Mouse (Mus musculus): Measurements from ENCODE around the gene Tmem191c.
"Not testable (repeated sequence)": the region's sequence is repeated elsewhere in the genome, so short reads cannot be mapped to it uniquely, and the experiment has no call there.

Gene Tmem191c

DNA sequence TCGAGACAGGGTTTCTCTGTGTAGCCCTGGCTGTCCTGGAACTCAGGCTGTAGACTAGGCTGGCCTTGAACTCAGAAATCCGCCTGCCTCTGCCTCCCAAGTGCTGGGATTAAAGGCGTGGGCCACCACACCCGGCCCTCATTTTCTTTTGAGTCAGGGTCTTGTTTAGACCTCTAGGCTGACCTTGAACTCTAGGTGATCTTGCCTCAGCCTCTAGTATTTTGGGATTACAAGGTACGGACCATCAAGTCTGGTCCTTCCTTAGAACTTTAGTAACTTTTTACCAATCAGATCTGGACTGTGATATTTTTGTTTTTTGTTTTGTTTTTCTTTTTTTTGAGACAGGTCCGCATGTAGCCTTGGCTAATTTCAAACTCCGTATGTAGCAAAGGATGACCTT, at the start of gene Tmem191c:
Gene Tmem191c, plus strand, starts transcription at position 357 of the 400 bp plus-strand sequence.
- DNase-seq (ENCODE audit: low read depth, low spot score): no peak

DNA sequence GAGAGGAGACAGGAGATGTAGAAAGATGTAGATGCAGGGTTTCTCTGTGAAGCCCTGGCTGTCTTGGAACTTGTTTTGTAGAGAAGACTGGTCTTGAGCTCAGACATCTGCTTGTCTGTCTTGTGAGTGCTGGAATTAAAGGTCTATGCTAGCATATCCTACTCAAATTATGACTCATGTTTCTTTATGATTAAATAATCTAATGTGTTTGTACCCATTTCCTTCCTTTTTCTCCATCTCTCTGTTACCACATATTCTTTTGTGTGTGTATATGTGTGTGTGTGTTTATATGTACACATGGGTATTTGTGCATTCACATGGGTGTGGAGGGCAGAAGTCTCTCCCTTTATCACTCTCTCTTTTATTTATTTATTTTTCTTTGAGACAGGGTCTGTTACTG, 49.4 kb upstream of the Tmem191c start:
- DNase-seq (ENCODE audit: low read depth, low spot score): no peak

DNA sequence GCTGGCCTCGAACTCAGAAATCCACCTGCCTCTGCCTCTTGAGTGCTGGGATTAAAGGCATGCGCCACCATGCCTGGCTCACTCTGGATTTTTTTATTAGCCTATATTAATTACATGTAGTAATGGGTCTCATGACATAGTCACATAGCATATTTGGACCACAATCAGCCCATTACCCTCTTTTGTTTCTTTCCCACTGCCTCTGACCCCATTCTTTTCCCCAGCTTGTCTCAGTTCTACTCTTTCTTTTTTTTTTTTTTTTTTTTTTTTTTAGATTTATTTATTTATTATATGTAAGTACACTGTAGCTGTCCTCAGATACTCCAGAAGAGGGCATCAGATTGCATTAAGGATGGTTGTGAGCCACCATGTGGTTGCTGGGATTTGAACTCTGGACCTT, 44.4 kb upstream of the Tmem191c start:
- not testable (repeated sequence) for DNase-seq (ENCODE audit: low read depth, low spot score)

DNA sequence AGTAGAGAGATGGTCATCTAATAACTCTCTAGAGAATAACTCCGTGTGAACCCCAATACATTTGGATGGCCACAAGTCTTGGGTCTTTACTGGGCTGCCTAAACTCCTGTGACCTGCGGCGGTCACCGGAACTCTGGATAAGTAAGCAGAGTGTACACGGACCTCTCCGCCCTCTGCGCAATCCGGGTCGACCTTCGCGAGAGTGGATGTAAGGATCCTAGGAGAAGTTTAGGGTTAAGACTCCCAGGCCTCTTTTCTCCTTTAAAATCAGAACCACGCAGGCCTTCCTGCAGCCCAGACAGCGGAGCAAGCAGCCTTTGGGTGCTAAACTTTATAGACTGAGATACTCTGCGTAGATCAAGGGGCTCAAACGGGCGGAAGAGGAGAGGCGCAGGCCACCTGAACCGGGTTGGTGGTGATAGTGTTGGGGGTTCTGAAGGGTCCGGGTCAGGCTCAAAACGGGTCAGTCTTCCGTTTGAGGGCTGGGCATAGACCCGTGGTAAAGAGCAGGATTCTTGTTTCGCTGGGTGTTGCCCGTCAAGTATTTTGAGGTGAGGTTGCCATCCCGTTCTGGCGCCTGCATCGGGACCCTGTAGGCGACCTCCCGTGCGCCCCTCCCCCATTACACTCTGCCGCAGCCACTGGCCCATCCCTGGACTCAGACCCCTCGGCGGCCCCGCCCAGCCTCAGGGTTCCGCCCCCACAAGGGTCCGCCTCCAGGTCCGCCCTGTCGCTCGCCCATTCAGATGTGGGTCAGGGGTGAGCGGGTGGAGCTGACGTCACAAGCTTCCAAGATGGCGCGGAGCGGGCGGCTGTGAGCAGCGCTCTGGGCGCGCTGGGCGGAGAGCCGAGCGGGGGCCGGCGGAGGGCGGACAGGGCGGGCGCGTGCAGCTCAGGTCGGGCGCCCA, 42.8 kb upstream of the Tmem191c start, which contains the start of gene Hic2:
Gene Hic2, plus strand, starts transcription at position 779 of the 908 bp plus-strand sequence.
- DNase-seq (ENCODE audit: low read depth, low spot score): no peak

DNA sequence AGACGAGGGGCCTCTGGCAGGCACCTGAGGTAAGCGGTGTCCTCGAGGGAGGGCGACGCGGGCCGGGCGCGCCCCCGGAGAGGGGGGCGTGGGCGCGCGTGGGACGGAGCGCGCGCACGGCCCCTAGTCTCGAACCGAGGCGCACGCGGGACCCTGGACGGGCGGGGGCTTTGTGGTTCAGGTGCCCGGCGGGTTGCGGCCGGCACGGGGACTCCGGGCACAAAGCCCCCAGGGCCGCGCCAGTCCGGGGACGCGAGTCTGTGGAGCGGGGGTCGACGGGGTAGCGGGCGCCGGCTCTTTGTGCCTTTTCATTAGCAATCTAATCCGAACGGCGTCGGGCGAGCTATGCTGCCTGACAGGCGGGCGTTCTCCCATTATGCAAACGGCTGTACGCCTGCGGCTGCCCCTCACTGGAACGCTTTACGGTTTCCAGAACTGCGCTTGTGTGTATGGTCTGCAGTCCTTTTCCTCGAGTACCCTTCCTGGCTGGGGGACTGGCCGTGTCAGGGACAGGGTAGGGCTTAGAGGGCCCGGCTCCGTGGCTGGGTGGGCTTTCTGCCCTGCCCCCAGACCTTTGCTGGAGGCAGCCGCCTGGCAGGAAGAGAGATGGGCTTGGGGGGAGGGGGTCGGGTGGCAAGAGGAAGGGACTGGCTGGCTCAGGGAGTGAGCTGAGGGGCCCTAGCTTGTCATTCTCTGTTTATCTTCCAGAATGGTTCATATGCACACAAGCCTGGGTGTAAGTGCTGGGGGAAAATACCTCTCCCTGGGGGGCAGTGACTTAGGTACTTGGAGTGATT, 42.0 kb upstream of the Tmem191c start:
- DNase-seq (ENCODE audit: low read depth, low spot score): no peak

DNA sequence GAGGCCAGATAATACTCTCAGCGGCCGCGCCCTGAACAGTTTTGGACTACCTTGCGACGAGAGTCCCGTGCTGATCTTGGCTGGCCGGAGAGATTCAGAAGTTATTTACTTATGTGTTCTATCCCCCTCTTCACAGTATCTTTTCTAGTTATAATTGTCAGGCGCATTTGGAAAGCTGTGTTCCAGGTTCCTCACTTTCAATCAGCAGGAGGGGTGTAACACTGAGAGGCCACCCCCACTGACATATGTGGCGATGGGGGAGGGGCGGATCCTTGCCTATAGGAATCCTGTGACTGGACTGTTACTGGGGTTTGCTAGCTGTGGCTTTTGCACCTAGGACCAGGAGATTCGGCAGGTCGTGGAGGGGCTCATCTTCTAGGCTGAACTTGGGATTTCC, 41.4 kb upstream of the Tmem191c start:
- DNase-seq (ENCODE audit: low read depth, low spot score): no peak

DNA sequence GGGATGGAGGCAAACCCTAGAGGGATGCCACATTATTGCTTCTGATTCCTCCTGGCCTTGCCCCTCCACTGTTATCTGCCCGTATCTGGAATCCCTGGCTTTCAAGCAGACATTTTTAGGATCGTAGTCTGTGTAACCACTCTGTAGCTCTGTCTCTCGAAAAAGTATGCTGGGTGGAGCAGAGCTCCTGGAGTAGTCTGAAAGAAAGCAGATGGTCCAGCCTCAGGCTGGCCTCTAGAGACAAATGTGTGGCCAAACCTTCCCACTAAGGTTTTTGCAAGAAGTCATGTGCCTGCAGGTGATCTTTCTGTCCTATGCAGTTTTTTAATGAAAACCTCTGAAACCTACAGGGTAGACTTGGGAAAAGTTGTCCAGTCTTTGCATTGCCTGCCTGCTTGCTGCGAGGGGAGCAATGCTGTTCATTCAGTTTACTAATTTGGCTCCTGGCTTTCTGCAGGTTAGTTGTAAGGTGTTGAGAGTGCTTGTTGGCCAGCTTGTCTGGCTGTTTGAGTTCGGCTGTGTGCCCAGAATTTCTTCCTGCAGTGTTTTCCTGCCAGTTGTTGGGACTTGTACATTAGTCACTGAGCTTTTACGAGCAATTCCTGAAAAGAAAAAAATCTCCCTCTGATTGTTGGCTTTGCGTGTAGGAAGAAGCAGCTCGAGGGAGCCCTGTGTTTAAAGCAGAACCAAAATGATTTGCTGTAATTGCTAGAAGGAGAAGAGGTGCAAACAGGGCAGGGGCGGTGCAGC, 40.8 kb upstream of the Tmem191c start:
- no peak for DNase-seq (ENCODE audit: low read depth, low spot score)

DNA sequence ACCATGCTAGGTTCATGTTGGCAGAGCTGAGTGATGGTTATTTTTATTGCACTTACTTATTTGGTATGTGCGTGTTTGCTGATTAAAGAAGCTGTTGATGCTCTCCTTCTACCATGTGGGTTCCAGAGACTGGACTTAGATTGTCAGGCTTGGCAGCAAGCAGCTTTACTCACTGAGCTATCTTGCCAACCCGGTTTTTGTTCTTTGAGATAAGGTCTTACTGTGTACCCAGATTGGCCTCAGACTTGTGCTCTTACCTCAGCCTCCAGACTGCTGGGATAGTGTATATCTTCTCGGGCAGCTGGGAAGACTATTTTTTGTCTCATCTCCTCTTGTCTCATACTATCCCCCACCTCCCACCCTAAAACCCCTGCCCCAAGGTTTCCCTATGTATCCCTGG, 38.2 kb upstream of the Tmem191c start:
- DNase-seq (ENCODE audit: low read depth, low spot score): no peak

DNA sequence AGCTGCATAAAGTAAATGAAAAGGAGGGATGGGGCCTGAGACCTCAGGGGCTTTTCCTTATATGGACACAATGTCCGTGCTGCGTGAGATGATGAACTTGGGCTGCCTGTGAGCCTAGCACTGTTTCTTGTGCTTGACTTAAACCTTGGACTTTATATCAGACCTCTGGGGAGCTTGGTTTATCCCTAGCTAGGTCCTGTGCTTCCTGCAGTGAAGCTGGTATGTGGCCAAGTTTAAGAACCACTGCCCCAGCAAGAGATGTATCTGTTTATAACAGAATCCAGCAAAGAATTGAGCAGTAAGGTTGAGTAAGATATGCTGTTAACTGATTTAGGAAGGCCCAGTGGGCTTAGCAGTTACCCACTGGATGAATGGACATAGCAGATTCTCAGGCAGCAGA, 36.5 kb upstream of the Tmem191c start:
- no peak for DNase-seq (ENCODE audit: low read depth, low spot score)

DNA sequence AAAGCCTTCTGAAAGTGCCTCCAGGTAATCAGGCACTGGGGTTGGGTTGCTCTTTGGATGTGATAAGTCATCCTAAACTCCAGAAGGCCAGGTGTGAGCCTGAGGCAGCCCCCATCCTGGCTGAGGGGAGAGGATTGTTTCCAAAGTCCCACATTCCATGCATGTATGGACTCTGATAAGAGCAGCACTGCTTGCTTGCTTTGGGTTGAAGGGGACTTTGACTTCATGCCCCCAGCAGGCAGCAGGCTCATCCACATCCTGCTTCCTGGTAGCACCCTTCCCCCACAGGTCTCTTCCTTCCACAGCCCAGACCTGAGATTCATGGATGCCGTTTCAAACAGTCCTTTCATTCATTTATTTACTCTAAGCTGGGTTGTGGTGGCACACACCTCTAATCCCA, 32.1 kb upstream of the Tmem191c start:
- no peak for DNase-seq (ENCODE audit: low read depth, low spot score)

DNA sequence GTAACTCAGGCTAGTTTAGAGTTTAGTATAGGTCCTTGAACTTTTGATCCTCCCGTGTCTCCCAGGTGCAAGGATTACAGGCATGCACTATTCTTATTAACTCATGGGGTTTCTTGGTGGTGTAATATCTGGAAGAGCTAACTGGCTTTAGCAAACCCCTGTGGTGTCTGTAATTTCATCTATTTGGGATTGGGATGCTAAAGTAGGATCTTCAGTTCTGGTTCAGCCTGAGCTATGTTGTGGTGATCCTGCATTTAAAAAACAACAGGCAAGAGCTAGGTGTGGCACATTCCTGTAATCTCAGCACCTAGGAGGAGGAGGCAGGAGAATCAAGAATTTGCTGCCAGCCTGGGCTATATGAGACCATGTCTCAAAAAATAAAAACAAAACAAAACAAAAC, 30.9 kb upstream of the Tmem191c start:
- no peak for DNase-seq (ENCODE audit: low read depth, low spot score)

DNA sequence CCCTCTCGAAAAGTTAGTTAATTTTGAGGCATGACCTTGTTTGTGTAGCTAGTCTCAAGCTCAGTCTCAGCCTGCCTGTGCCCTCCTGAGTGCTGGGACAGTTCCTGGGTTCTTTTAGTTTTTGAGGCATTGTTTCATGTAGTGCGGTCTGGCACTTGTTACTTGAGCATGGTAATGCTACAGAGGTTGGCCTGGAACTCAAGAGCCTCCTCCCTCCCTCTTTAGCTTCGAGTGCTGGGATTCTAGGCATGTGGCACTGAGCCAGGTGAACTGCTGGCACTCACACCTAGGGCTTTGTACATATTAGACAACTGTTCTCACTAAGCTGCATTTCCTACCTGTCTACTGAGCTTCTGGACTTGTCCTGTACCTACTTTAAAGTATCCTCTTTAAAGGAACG, 28.1 kb upstream of the Tmem191c start:
- no peak for DNase-seq (ENCODE audit: low read depth, low spot score)

DNA sequence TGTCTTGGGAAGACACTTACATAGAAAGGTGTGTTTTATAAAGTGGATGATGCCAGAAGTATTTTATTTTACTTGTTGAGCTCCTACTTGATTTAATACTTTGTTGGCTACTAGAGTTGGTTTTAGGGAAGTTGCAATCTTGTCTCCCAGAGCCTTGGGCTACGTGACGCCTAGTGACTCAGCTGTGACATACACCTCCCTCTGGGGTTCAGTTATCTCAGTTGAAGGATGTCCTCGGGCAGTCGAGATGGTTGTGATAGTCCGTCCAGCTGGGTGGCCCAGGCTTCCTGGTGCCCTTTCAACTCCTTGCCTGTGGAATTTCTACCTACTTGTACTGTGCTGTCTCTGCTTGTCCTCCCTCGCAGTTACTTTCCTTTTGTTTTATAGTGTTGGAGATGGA, 26.7 kb upstream of the Tmem191c start:
- DNase-seq (ENCODE audit: low read depth, low spot score): no peak

DNA sequence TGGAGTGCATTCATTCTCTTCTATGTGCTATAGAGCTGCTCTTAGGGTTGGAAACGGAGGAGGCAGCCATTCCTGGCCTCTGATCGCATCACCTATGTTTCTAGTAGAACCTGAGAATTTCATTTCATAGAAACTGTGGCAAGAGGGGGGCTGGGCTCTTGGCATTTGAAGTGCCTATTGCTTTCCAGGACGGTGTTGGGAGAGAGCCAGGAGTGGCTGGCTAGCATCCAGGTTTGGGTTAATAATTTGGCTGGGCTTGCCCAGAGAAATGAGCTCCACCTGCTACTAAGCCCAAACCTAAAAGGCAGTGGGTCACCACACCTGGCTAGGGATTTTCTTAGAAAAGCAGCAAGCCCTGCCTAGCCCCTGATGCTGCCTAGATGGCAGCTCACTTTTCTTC, 24.3 kb upstream of the Tmem191c start:
- no peak for DNase-seq (ENCODE audit: low read depth, low spot score)

DNA sequence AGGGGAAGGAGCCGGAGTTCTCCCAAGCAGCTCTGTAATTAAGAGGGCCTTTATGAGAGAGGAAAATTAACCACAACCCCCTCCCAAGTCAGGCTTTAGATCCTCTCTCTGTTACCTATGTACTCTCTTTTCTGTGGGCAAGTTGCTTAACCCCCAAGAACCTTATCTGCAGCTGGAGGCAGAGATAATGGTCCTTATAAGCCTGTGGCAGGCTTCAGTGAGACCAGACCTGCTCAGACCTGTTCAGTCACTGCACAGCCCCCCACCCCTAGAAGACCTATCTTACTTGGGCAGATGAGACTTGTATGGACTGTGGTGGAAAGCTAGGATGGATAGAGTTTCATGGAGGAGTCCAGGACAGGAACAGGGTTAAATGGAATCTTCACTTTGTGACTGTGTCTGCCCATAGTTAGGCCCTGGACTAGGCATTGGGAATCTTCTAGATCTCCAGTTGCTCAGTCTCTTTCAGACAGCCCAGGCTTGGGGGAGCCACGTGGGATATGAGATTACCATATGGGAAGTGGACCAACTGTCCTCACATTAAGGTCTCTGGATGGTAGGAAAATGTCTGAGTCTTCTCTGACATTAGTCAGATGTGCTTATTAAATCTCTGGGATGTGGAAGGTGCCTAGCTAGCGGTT, 23.7 kb upstream of the Tmem191c start:
- DNase-seq (ENCODE audit: low read depth, low spot score): no peak

DNA sequence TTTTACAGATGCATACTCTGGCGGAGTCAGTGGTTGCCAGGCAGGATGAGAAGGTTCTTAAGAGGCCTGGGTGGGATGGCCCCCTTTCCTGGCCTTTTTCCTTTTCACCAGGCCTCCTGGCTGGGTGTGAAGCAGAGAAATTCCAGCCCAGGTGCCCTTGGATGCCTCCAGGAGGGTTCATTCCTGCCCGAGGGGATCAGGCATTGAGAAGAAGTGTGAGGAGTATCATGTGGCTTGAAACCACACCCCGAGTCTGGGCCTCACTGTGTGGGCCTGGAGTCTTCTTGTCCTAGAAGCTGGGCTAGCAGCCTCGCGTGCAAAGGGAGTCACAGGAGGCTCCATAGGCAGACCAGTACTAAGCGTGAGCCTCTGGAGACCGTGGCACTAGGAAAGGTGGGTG, 23.0 kb upstream of the Tmem191c start:
- no peak for DNase-seq (ENCODE audit: low read depth, low spot score)

DNA sequence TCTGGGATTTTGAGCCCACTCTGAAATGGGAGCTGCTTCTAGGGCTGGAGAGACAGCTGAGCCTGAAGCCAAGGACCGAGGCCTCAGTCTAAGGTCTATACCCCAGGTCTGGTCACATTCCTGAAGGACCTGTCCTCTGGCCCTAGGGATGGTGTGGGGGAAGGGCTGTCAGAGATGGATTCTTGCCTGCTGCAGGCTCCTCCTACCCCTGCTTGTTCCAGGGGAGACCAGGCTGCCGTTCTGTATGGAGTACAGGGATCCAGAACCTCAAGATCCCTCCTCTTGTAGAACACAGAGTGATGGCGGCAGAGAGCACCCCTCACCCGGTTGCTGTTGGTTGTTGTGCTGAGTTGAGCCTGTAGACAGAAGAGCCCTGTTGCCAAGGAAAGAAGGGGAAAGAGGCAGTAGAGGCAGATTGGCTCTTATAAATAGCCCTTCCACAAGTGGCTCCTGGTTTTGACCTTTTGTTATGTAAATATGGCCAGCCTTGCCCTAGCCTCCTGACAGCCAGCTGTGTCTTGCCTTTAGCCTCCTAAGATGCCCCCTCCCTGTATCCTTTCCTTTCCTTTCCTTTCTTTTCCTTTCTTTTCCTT, 21.8 kb upstream of the Tmem191c start:
- DNase-seq (ENCODE audit: low read depth, low spot score): no peak

DNA sequence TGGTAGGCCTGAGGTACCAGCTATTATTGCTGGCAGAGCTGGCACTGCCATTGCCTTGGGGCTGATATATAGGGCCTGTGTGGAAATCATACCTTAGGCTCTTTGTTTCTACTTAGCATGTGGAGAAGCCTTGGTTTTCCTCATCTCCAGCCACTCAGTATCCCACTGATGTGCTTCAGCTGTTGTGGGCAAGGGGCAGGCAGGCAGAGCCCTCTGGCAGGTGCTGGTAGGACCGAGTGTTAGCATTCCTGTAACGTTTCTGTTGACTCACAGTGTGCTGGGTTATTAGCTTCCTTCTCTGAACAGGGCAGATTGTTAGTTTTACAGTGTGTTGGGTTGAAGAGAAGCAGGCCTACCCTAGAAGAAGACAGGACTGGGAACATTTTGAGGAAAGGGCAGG, 20.6 kb upstream of the Tmem191c start:
- DNase-seq (ENCODE audit: low read depth, low spot score): no peak

DNA sequence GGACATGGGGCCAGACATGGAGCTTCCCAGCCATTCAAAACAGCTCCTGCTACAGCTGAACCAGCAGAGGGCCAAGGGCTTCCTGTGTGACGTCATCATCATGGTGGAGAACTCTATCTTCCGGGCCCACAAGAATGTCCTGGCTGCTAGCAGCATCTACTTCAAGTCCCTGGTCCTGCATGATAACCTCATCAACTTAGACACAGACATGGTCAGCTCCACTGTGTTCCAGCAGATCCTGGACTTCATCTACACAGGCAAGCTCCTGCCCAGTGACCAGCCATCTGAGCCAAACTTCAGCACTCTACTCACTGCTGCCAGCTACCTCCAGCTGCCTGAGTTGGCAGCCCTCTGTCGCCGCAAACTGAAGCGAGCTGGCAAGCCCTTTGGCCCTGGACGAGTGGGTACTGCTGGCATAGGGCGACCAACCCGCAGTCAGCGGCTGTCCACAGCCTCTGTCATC, 18.5 kb upstream of the Tmem191c start:
- DNase-seq (ENCODE audit: low read depth, low spot score): no peak

DNA sequence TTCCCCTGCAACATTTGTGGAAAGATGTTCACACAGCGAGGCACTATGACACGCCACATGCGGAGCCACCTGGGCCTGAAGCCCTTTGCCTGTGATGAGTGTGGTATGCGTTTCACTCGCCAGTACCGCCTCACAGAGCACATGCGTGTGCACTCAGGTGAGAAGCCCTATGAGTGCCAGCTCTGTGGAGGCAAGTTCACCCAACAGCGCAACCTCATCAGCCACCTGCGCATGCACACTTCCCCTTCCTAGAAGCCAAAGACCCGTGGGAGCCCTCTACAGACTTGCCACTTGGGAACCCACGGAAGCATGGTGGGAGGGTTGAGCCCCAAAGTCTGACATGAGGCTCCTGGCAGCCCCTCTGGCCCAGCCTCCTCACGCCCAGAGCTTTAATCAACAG, 17.0 kb upstream of the Tmem191c start:
- DNase-seq (ENCODE audit: low read depth, low spot score): no peak

DNA sequence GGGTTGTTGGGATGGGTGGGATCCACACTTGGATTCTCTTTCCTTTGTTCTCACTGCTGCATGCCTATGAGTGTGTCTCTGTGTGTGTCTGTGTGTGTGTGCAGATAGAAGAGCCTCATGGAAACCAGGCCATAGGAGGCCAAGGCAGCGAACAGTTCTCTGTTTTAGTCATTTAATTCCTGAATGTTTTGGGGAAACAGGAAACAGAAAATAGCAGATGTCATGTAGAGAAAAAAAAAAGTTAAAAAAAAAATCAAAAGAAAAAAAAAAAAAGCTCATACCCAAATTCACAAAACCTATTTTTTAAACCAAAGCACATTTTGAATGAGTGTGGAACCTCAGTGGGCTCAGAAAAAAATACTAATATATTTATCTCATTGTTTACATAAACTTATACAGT, 14.5 kb upstream of the Tmem191c start:
- no peak for DNase-seq (ENCODE audit: low read depth, low spot score)

Data from c-Kit-negative CD71-positive TER-119-positive erythroid progenitor cells, embryonic 14.5 days (primary cell).